Mouse (Mus musculus): Measurements from ENCODE around the gene Ptma. TPM values are rescaled to one million over a fixed set of nuclear protein-coding genes. Genes with fewer than 3 reads are reported as not detected.

The Ptma gene
- 702 and 1,064 TPM in 2 replicates for polyA plus RNA-seq (2015; fragmentation: Nextera tagmentation; extraction: Ambion mirVana)

- H3K9me3 ChIP-seq (replicated peaks; ENCODE audit: control insufficient read depth, low read length): no peaks in the 10 kb centered on the region
These were observed at the start of gene Ptma for GRCm38 (mm10) chr1:86526116-86526788. Ptma (plus strand) TSS chr1:86526726.

GRCm38 (mm10) chr1:86477738-86478285 is 48.7 kb upstream of the Ptma start:
- 87% methylated on average over 5 of the region's 5 CpGs for WGBS
- Histone ChIP-seq H3K36me3 (ENCODE audit: control insufficient read depth, insufficient read depth) (no peaks in the 10 kb centered on the region), H3K4me3 (ENCODE audit: low read length) (no peak overlapping the region), H3K4me1 (ENCODE audit: control insufficient read depth, insufficient read depth, low read length) (peaks cover 3% of the 10 kb centered on the region), H3K27ac (ENCODE audit: low read length) (no peak overlapping the region), H3K9ac (ENCODE audit: low read length) (no peak overlapping the region), H3K9me3 (replicated peaks; ENCODE audit: control insufficient read depth, low read length) (no peaks in the 10 kb centered on the region), H3K4me2 (ENCODE audit: low read depth, low read length) (no peak overlapping the region), H3K27me3 (ENCODE audit: control insufficient read depth, insufficient read depth, low read length) (no peaks in the 10 kb centered on the region)
- ATAC-seq (replicated peaks; ENCODE audit: extremely low read depth, insufficient read depth, low FRiP score): no peak

More at GRCm38 (mm10) chr1:86526116-86526788, at the start of gene Ptma:
- peak within 1 kb of the TSS; percentile 96 for H3K4me2 ChIP-seq (ENCODE audit: low read depth, low read length)
- under 1% methylated on average over 57 of the region's 63 CpGs for WGBS
- H3K36me3 ChIP-seq (ENCODE audit: control insufficient read depth, insufficient read depth): peaks cover 15% of the 10 kb centered on the region
- ATAC-seq (replicated peaks; ENCODE audit: extremely low read depth, insufficient read depth, low FRiP score): peak; percentile 90
- peak within 1 kb of the TSS; percentile 83 for H3K4me3 ChIP-seq (ENCODE audit: low read length)
- peak within 1 kb of the TSS; percentile 99 for H3K9ac ChIP-seq (ENCODE audit: low read length)
- no peaks in the 10 kb centered on the region for H3K27me3 ChIP-seq (ENCODE audit: control insufficient read depth, insufficient read depth, low read length)
- H3K27ac ChIP-seq (ENCODE audit: low read length): peak within 1 kb of the TSS; percentile 100
- H3K4me1 ChIP-seq (ENCODE audit: control insufficient read depth, insufficient read depth, low read length): peaks cover 36% of the 10 kb centered on the region

GRCm38 (mm10) chr1:86479099-86479825 is 47.3 kb upstream of the Ptma start:
- 65% methylated on average over 8 of the region's 8 CpGs for WGBS
- H3K4me2 ChIP-seq (ENCODE audit: low read depth, low read length): no peak overlapping the region
- no peak overlapping the region for H3K27ac ChIP-seq (ENCODE audit: low read length)
- no peaks in the 10 kb centered on the region for H3K36me3 ChIP-seq (ENCODE audit: control insufficient read depth, insufficient read depth)
- no peak; the same call in 1 of the 2 replicates for ATAC-seq (replicated peaks; ENCODE audit: extremely low read depth, insufficient read depth, low FRiP score)
- H3K9ac ChIP-seq (ENCODE audit: low read length): no peak overlapping the region
- no peaks in the 10 kb centered on the region for H3K9me3 ChIP-seq (replicated peaks; ENCODE audit: control insufficient read depth, low read length)
- H3K27me3 ChIP-seq (ENCODE audit: control insufficient read depth, insufficient read depth, low read length): no peaks in the 10 kb centered on the region
- H3K4me3 ChIP-seq (ENCODE audit: low read length): no peak overlapping the region
- no peaks in the 10 kb centered on the region for H3K4me1 ChIP-seq (ENCODE audit: control insufficient read depth, insufficient read depth, low read length)

GRCm38 (mm10) chr1:86480288-86480687 is 46.2 kb upstream of the Ptma start:
- no peaks in the 10 kb centered on the region for H3K36me3 ChIP-seq (ENCODE audit: control insufficient read depth, insufficient read depth)
- H3K4me2 ChIP-seq (ENCODE audit: low read depth, low read length): no peak overlapping the region
- no peak for ATAC-seq (replicated peaks; ENCODE audit: extremely low read depth, insufficient read depth, low FRiP score)
- no peak overlapping the region for H3K4me3 ChIP-seq (ENCODE audit: low read length)
- no peaks in the 10 kb centered on the region for H3K9me3 ChIP-seq (replicated peaks; ENCODE audit: control insufficient read depth, low read length)
- H3K9ac ChIP-seq (ENCODE audit: low read length): no peak overlapping the region
- H3K27ac ChIP-seq (ENCODE audit: low read length): no peak overlapping the region
- H3K27me3 ChIP-seq (ENCODE audit: control insufficient read depth, insufficient read depth, low read length): no peaks in the 10 kb centered on the region
- no peaks in the 10 kb centered on the region for H3K4me1 ChIP-seq (ENCODE audit: control insufficient read depth, insufficient read depth, low read length)
- WGBS: 91% methylated on average over 6 of the region's 6 CpGs

GRCm38 (mm10) chr1:86480735-86481447 is 45.6 kb upstream of the Ptma start:
- 70% methylated on average over 8 of the region's 8 CpGs for WGBS
- no peak overlapping the region for H3K4me3 ChIP-seq (ENCODE audit: low read length)
- H3K4me1 ChIP-seq (ENCODE audit: control insufficient read depth, insufficient read depth, low read length): no peaks in the 10 kb centered on the region
- H3K27ac ChIP-seq (ENCODE audit: low read length): 0 out of 2 replicates have a peak overlapping the region, but pooled peaks have one; percentile 11
- ATAC-seq (replicated peaks; ENCODE audit: extremely low read depth, insufficient read depth, low FRiP score): no peak; the same call in 1 of the 2 replicates
- H3K9me3 ChIP-seq (replicated peaks; ENCODE audit: control insufficient read depth, low read length): no peaks in the 10 kb centered on the region
- H3K36me3 ChIP-seq (ENCODE audit: control insufficient read depth, insufficient read depth): no peaks in the 10 kb centered on the region
- no peak overlapping the region for H3K4me2 ChIP-seq (ENCODE audit: low read depth, low read length)
- no peaks in the 10 kb centered on the region for H3K27me3 ChIP-seq (ENCODE audit: control insufficient read depth, insufficient read depth, low read length)
- no peak overlapping the region for H3K9ac ChIP-seq (ENCODE audit: low read length)

GRCm38 (mm10) chr1:86481468-86481867 is 45.1 kb upstream of the Ptma start:
- Histone ChIP-seq H3K4me1 (ENCODE audit: control insufficient read depth, insufficient read depth, low read length) (no peaks in the 10 kb centered on the region), H3K9me3 (replicated peaks; ENCODE audit: control insufficient read depth, low read length) (no peaks in the 10 kb centered on the region), H3K36me3 (ENCODE audit: control insufficient read depth, insufficient read depth) (no peaks in the 10 kb centered on the region), H3K4me3 (ENCODE audit: low read length) (no peak overlapping the region), H3K4me2 (ENCODE audit: low read depth, low read length) (no peak overlapping the region), H3K9ac (ENCODE audit: low read length) (no peak overlapping the region), H3K27ac (ENCODE audit: low read length) (no peak overlapping the region), H3K27me3 (ENCODE audit: control insufficient read depth, insufficient read depth, low read length) (no peaks in the 10 kb centered on the region)
- 69% methylated on average over 7 of the region's 7 CpGs for WGBS
- no peak for ATAC-seq (replicated peaks; ENCODE audit: extremely low read depth, insufficient read depth, low FRiP score)

GRCm38 (mm10) chr1:86482288-86482687 is 44.2 kb upstream of the Ptma start:
- 84% methylated on average over 11 of the region's 11 CpGs for WGBS
- Histone ChIP-seq H3K4me2 (ENCODE audit: low read depth, low read length) (no peak overlapping the region), H3K4me3 (ENCODE audit: low read length) (no peak overlapping the region), H3K36me3 (ENCODE audit: control insufficient read depth, insufficient read depth) (no peaks in the 10 kb centered on the region), H3K9me3 (replicated peaks; ENCODE audit: control insufficient read depth, low read length) (no peaks in the 10 kb centered on the region), H3K27me3 (ENCODE audit: control insufficient read depth, insufficient read depth, low read length) (no peaks in the 10 kb centered on the region), H3K27ac (ENCODE audit: low read length) (no peak overlapping the region), H3K9ac (ENCODE audit: low read length) (no peak overlapping the region), H3K4me1 (ENCODE audit: control insufficient read depth, insufficient read depth, low read length) (peaks cover 2% of the 10 kb centered on the region; the same call in 1 of the 2 replicates)
- ATAC-seq (replicated peaks; ENCODE audit: extremely low read depth, insufficient read depth, low FRiP score): no peak

- H3K4me3 ChIP-seq (ENCODE audit: low read length): no peak overlapping the region
- WGBS: 63% methylated on average over 1 of the region's 1 CpGs
- peaks cover 2% of the 10 kb centered on the region; the same call in 1 of the 2 replicates for H3K4me1 ChIP-seq (ENCODE audit: control insufficient read depth, insufficient read depth, low read length)
- H3K9me3 ChIP-seq (replicated peaks; ENCODE audit: control insufficient read depth, low read length): no peaks in the 10 kb centered on the region
- no peak for ATAC-seq (replicated peaks; ENCODE audit: extremely low read depth, insufficient read depth, low FRiP score)
- no peaks in the 10 kb centered on the region for H3K36me3 ChIP-seq (ENCODE audit: control insufficient read depth, insufficient read depth)
- no peaks in the 10 kb centered on the region for H3K27me3 ChIP-seq (ENCODE audit: control insufficient read depth, insufficient read depth, low read length)
- no peak overlapping the region for H3K4me2 ChIP-seq (ENCODE audit: low read depth, low read length)
- H3K9ac ChIP-seq (ENCODE audit: low read length): no peak overlapping the region
- H3K27ac ChIP-seq (ENCODE audit: low read length): no peak overlapping the region
These were observed 43.8 kb upstream of the Ptma start for GRCm38 (mm10) chr1:86482761-86483160.
